Mouse (Mus musculus): ENCODE measurements around the gene Aqp5. TPM values are rescaled to one million over a fixed set of nuclear protein-coding genes. Genes with fewer than 3 reads are reported as not detected.

Aqp5 gene
- polyA plus RNA-seq, 1 experiment from 2014 or later: 0.86 TPM

DNA sequence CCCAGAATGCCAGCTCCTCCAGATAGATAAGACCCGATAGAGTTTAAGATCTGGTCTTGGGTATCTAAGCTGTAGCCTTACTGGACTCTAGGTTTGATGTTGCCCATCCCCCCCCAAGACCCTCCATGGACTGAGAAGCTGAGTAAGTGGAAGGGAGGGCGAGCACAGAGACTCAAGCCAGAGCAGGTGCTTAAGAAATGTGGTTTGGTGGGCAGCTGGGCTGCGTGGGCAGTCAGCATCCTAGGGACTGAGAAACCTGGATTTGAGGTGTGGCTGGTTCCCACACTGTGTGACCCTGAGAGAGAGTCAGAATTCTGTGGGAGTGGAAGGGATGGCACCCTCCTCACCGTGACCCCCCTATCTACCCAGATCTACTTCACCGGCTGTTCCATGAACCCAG, 2.3 kb downstream of the Aqp5 start:
- no peak overlapping the region for H3K4me2 ChIP-seq (ENCODE audit: low read length)
- H3K4me1 ChIP-seq (replicated peaks; ENCODE audit: control insufficient read depth, insufficient read depth, low read length): peaks cover 12% of the 10 kb centered on the region
- H3K36me3 ChIP-seq (ENCODE audit: control insufficient read depth, insufficient read depth): no peaks in the 10 kb centered on the region
- no peak overlapping the region for H3K27ac ChIP-seq (ENCODE audit: low read length)
- H3K9me3 ChIP-seq (ENCODE audit: control insufficient read depth, low read length): no peaks in the 10 kb centered on the region
- peaks cover 69% of the 10 kb centered on the region for H3K27me3 ChIP-seq (replicated peaks; ENCODE audit: control insufficient read depth, insufficient read depth, low read length)
- H3K4me3 ChIP-seq (replicated peaks; ENCODE audit: low read length): no peak overlapping the region
- ATAC-seq: no peak
- 88% methylated on average over 5 of the region's 5 CpGs for WGBS
- H3K9ac ChIP-seq (replicated peaks; ENCODE audit: low read depth, low read length): no peak overlapping the region

DNA sequence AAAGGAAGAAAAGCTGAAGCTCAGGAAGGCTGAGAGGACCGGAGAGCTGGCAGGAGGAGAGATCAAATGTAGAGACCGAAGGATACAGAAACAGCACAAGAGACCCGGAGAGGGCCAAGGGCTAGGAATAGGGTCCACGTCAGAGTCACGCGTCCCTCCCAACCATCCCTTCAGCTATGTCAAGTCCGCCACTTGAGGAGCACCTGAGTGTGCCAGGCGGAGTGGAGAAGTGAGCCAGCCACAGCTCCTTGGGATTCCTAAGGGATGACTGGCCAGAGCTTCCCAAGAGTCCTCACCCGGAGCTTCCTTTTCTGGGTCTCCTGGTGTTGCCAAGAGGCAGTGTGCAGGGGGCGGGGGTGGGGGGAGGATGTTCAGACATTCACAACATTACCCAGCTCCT, 4.4 kb downstream of the Aqp5 start:
- peaks cover 49% of the 10 kb centered on the region for H3K27me3 ChIP-seq (replicated peaks; ENCODE audit: control insufficient read depth, insufficient read depth, low read length)

DNA sequence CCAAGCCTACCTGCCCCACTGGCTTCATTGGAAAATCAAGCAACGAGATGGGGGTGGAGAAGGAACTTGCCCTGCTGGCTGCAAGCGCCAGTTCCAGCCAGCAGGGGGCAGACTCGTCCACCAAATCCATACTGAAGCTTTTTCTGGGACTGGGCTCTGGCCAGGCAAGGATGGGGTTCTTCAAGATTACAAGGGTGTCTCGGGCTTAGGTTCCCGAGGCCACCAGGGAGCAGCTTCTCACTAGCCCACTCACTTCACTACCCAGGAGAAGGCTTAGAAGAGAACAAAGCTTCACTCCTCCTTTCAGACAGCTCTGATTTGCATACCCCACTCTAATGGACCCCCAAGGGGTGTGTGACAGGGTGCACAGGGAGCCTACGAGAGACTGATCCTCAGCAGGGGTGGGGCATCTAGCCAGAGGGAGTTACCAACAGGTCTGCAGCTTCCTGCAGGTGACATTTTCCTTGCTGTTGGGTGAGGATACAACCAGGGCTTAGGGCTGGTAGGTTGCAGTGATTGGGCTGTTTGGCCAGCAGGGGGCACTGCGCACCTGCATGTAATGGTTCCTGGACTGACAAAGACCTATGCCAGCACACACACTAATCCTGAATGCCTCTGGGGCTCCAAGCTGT, 5.6 kb downstream of the Aqp5 start:
- Histone ChIP-seq H3K9me3 (ENCODE audit: control insufficient read depth, low read length) (no peaks in the 10 kb centered on the region), H3K36me3 (ENCODE audit: control insufficient read depth, insufficient read depth) (no peaks in the 10 kb centered on the region), H3K9ac (replicated peaks; ENCODE audit: low read depth, low read length) (peak overlapping the region; percentile 45), H3K27ac (ENCODE audit: low read length) (peak overlapping the region; percentile 51; the same call in 1 of the 2 replicates), H3K4me1 (replicated peaks; ENCODE audit: control insufficient read depth, insufficient read depth, low read length) (peaks cover 8% of the 10 kb centered on the region), H3K4me3 (replicated peaks; ENCODE audit: low read length) (no peak overlapping the region), H3K27me3 (replicated peaks; ENCODE audit: control insufficient read depth, insufficient read depth, low read length) (peaks cover 40% of the 10 kb centered on the region), H3K4me2 (ENCODE audit: low read length) (peak overlapping the region; percentile 30)
- WGBS: 0% methylated on average over 7 of the region's 7 CpGs
- peak; percentile 95 for ATAC-seq

More for the DNA sequence above, 4.4 kb downstream of the Aqp5 start:
- no peaks in the 10 kb centered on the region for H3K36me3 ChIP-seq (ENCODE audit: control insufficient read depth, insufficient read depth)
- no peak overlapping the region for H3K9ac ChIP-seq (replicated peaks; ENCODE audit: low read depth, low read length)
- H3K4me1 ChIP-seq (replicated peaks; ENCODE audit: control insufficient read depth, insufficient read depth, low read length): peaks cover 12% of the 10 kb centered on the region
- no peak for ATAC-seq
- H3K4me2 ChIP-seq (ENCODE audit: low read length): no peak overlapping the region
- H3K27ac ChIP-seq (ENCODE audit: low read length): no peak overlapping the region
- 81% methylated on average over 10 of the region's 10 CpGs for WGBS
- no peak overlapping the region for H3K4me3 ChIP-seq (replicated peaks; ENCODE audit: low read length)
- H3K9me3 ChIP-seq (ENCODE audit: control insufficient read depth, low read length): no peaks in the 10 kb centered on the region

- 55% methylated on average over 7 of the region's 7 CpGs for WGBS
- ATAC-seq: no peak
These were observed 6.3 kb downstream of the Aqp5 start for GRCm38 (mm10) chr15:99596841-99597240.

GRCm38 (mm10) chr15:99597596-99597995, 7.0 kb downstream of the Aqp5 start:
- Histone ChIP-seq H3K4me3 (replicated peaks; ENCODE audit: low read length) (no peak overlapping the region), H3K36me3 (ENCODE audit: control insufficient read depth, insufficient read depth) (no peaks in the 10 kb centered on the region), H3K27ac (ENCODE audit: low read length) (no peak overlapping the region), H3K4me2 (ENCODE audit: low read length) (no peak overlapping the region), H3K27me3 (replicated peaks; ENCODE audit: control insufficient read depth, insufficient read depth, low read length) (peaks cover 26% of the 10 kb centered on the region), H3K9ac (replicated peaks; ENCODE audit: low read depth, low read length) (no peak overlapping the region), H3K9me3 (ENCODE audit: control insufficient read depth, low read length) (no peaks in the 10 kb centered on the region), H3K4me1 (replicated peaks; ENCODE audit: control insufficient read depth, insufficient read depth, low read length) (peaks cover 12% of the 10 kb centered on the region)
- 65% methylated on average over 8 of the region's 8 CpGs for WGBS
- no peak for ATAC-seq

More at GRCm38 (mm10) chr15:99596841-99597240, 6.3 kb downstream of the Aqp5 start:
- Histone ChIP-seq H3K9me3 (ENCODE audit: control insufficient read depth, low read length) (no peaks in the 10 kb centered on the region), H3K27me3 (replicated peaks; ENCODE audit: control insufficient read depth, insufficient read depth, low read length) (peaks cover 33% of the 10 kb centered on the region), H3K36me3 (ENCODE audit: control insufficient read depth, insufficient read depth) (no peaks in the 10 kb centered on the region), H3K4me2 (ENCODE audit: low read length) (no peak overlapping the region), H3K4me3 (replicated peaks; ENCODE audit: low read length) (no peak overlapping the region), H3K4me1 (replicated peaks; ENCODE audit: control insufficient read depth, insufficient read depth, low read length) (peaks cover 12% of the 10 kb centered on the region), H3K27ac (ENCODE audit: low read length) (no peak overlapping the region), H3K9ac (replicated peaks; ENCODE audit: low read depth, low read length) (no peak overlapping the region)

DNA sequence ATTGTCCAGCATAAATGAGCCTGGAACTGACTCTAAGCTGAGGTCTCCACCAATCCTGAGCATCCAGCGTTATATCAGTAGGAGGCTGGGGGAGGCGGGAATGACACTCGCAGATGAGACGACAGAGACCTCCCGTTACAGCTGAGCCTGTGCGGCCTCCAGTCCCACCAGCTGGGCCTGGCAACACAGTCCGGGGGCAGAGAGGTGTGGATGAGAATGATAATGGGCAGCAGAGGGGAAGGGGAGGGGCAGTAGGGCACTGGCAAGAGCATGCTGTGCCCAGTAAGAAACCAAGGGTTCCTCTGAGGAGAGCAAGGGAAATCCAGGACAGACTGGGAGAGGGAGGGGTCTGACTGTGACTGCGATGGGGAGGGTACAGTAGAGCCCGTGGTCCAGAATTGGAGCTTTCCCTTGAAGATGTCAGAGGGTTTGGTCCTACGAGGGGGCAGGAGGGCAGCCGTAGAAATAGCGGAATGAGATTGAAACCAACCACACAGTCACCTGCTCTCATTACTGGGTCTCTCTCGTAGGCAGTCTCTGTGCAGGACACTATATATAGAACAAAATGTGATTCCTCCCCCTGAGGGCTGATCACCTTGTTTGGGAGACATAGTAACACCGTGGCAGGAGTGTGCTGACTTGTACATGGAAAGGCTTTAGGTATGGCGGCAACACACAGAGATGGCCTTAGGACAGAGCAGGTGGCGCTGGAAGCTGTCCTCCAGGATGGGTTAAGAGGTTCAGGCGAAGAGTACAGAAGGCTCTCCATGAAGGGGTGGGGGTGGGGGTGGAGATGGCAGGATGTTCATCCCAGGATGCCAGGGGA, 8.9 kb downstream of the Aqp5 start:
- H3K27me3 ChIP-seq (replicated peaks; ENCODE audit: control insufficient read depth, insufficient read depth, low read length): peaks cover 8% of the 10 kb centered on the region
- H3K9ac ChIP-seq (replicated peaks; ENCODE audit: low read depth, low read length): 0 out of 2 replicates have a peak overlapping the region, but pooled peaks have one; percentile 7
- ATAC-seq: no peak
- no peak overlapping the region for H3K27ac ChIP-seq (ENCODE audit: low read length)
- H3K4me2 ChIP-seq (ENCODE audit: low read length): no peak overlapping the region
- H3K9me3 ChIP-seq (ENCODE audit: control insufficient read depth, low read length): no peaks in the 10 kb centered on the region
- 49% methylated on average over 17 of the region's 17 CpGs for WGBS
- no peaks in the 10 kb centered on the region for H3K36me3 ChIP-seq (ENCODE audit: control insufficient read depth, insufficient read depth)
- H3K4me1 ChIP-seq (replicated peaks; ENCODE audit: control insufficient read depth, insufficient read depth, low read length): peaks cover 12% of the 10 kb centered on the region
- no peak overlapping the region for H3K4me3 ChIP-seq (replicated peaks; ENCODE audit: low read length)

GRCm38 (mm10) chr15:99600986-99601822, 10.6 kb downstream of the Aqp5 start, which contains the start of gene Aqp6:
TSS of gene Aqp6 (plus strand) at chr15:99601400.
- no peak for ATAC-seq
- H3K4me2 ChIP-seq (ENCODE audit: low read length): no peak within 1 kb of the TSS
- peaks cover 17% of the 10 kb centered on the region for H3K4me1 ChIP-seq (replicated peaks; ENCODE audit: control insufficient read depth, insufficient read depth, low read length)
- no peak within 1 kb of the TSS for H3K4me3 ChIP-seq (replicated peaks; ENCODE audit: low read length)
- H3K27ac ChIP-seq (ENCODE audit: low read length): no peak within 1 kb of the TSS
- no peaks in the 10 kb centered on the region for H3K27me3 ChIP-seq (replicated peaks; ENCODE audit: control insufficient read depth, insufficient read depth, low read length)
- 60% methylated on average over 22 of the region's 22 CpGs for WGBS
- no peaks in the 10 kb centered on the region for H3K9me3 ChIP-seq (ENCODE audit: control insufficient read depth, low read length)
- H3K36me3 ChIP-seq (ENCODE audit: control insufficient read depth, insufficient read depth): no peaks in the 10 kb centered on the region
- H3K9ac ChIP-seq (replicated peaks; ENCODE audit: low read depth, low read length): no peak within 1 kb of the TSS

- no peak overlapping the region for H3K4me3 ChIP-seq (replicated peaks; ENCODE audit: low read length)
- H3K9ac ChIP-seq (replicated peaks; ENCODE audit: low read depth, low read length): no peak overlapping the region
- H3K36me3 ChIP-seq (ENCODE audit: control insufficient read depth, insufficient read depth): no peaks in the 10 kb centered on the region
- peaks cover 16% of the 10 kb centered on the region for H3K4me1 ChIP-seq (replicated peaks; ENCODE audit: control insufficient read depth, insufficient read depth, low read length)
- no peak for ATAC-seq
- H3K9me3 ChIP-seq (ENCODE audit: control insufficient read depth, low read length): no peaks in the 10 kb centered on the region
- H3K4me2 ChIP-seq (ENCODE audit: low read length): no peak overlapping the region
- H3K27me3 ChIP-seq (replicated peaks; ENCODE audit: control insufficient read depth, insufficient read depth, low read length): no peaks in the 10 kb centered on the region
- no peak overlapping the region for H3K27ac ChIP-seq (ENCODE audit: low read length)
- 19% methylated on average over 5 of the region's 5 CpGs for WGBS
These were observed 11.2 kb downstream of the Aqp5 start for GRCm38 (mm10) chr15:99601823-99602120.

- ATAC-seq: no peak
- Histone ChIP-seq H3K4me3 (replicated peaks; ENCODE audit: low read length) (no peak overlapping the region), H3K9ac (replicated peaks; ENCODE audit: low read depth, low read length) (no peak overlapping the region), H3K9me3 (ENCODE audit: control insufficient read depth, low read length) (no peaks in the 10 kb centered on the region), H3K27me3 (replicated peaks; ENCODE audit: control insufficient read depth, insufficient read depth, low read length) (no peaks in the 10 kb centered on the region), H3K4me1 (replicated peaks; ENCODE audit: control insufficient read depth, insufficient read depth, low read length) (peaks cover 18% of the 10 kb centered on the region), H3K4me2 (ENCODE audit: low read length) (no peak overlapping the region), H3K36me3 (ENCODE audit: control insufficient read depth, insufficient read depth) (no peaks in the 10 kb centered on the region), H3K27ac (ENCODE audit: low read length) (no peak overlapping the region)
- WGBS: 65% methylated on average over 17 of the region's 17 CpGs
These were observed 11.7 kb downstream of the Aqp5 start for GRCm38 (mm10) chr15:99602206-99602820.
